Mouse (Mus musculus): ENCODE results near the gene Cdkn2aip. TPM values are rescaled to one million over a fixed set of nuclear protein-coding genes. Genes with fewer than 3 reads are reported as not detected.

Cdkn2aip gene
- polyA plus RNA-seq, 1 experiment from 2014 or later, result 13.7 TPM

DNA sequence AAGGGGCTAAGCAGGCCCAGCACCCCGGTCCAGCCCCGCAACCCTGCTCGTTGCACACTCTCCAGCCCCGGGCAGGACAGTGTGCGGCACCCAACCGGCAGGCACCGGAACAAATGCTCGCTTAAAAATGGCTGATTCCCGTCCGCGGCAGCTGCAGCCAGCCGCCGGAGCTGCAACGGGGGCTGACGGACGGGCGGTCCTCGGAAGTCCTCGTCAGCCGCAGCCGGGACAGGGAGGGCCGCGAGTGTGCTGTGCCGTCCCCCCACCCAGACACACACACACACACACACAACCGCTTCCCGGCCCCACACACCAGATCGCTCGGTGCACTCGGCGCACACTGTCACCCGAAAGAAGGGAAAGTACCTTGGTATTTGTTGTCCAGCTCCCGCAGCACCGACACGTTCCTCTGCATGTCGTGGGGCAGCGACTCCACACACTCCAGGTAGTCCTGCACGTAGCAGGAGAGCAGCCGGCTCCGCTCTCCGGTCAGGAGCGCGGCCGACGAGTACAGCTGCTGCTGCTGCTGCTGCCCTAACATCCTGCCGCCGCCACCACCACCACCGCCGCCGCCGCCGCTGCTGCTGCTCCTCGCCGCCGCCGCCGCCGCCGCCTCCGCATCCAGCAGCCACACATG lies 39.5 kb downstream of the Cdkn2aip start:
- no peaks in the 10 kb centered on the region for H3K27me3 ChIP-seq (ENCODE audit: insufficient read depth, low read length)
- peaks cover 13% of the 10 kb centered on the region for H3K4me1 ChIP-seq (ENCODE audit: insufficient read depth)
- no peaks in the 10 kb centered on the region for H3K36me3 ChIP-seq (replicated peaks; ENCODE audit: insufficient read depth, low read length)
- WGBS (ENCODE audit: insufficient replicate concordance), result under 1% methylated on average over 46 of the region's 59 CpGs
- H3K27ac ChIP-seq (ENCODE audit: low read depth), result peak overlapping the region; percentile 94
- H3K9ac ChIP-seq (replicated peaks), result peak overlapping the region; percentile 89
- no peaks in the 10 kb centered on the region for H3K9me3 ChIP-seq (ENCODE audit: low read length)
- ATAC-seq (peak; percentile 0), DNase-seq (no peak)
- no peak for TF ChIP-seq CTCF (IDR thresholded peaks at IDR 0.05; ENCODE audit: low read depth)
- no peak for TF ChIP-seq EP300 (IDR thresholded peaks at IDR 0.05; ENCODE audit: low read depth)
- peak overlapping the region; percentile 86 for H3K4me2 ChIP-seq (ENCODE audit: low read depth, low read length)
- H3K4me3 ChIP-seq (ENCODE audit: low read depth, low read length), result peak overlapping the region; percentile 87

GRCm38 (mm10) chr8:47673317-47674139 lies 40.2 kb downstream of the Cdkn2aip start:
- TF ChIP-seq CTCF (IDR thresholded peaks at IDR 0.05; ENCODE audit: low read depth) (no peak), EP300 (IDR thresholded peaks at IDR 0.05; ENCODE audit: low read depth) (no peak)
- WGBS (ENCODE audit: insufficient replicate concordance), result under 1% methylated on average over 43 of the region's 53 CpGs
- DNase-seq (peak; percentile 94), ATAC-seq (peak; percentile 55)
- H3K4me3 ChIP-seq (ENCODE audit: low read depth, low read length), result peak overlapping the region; percentile 87
- H3K27me3 ChIP-seq (ENCODE audit: insufficient read depth, low read length), result no peaks in the 10 kb centered on the region
- peak overlapping the region; percentile 94 for H3K27ac ChIP-seq (ENCODE audit: low read depth)
- peaks cover 13% of the 10 kb centered on the region for H3K4me1 ChIP-seq (ENCODE audit: insufficient read depth)
- no peaks in the 10 kb centered on the region for H3K9me3 ChIP-seq (ENCODE audit: low read length)
- peak overlapping the region; percentile 89 for H3K9ac ChIP-seq (replicated peaks)
- H3K4me2 ChIP-seq (ENCODE audit: low read depth, low read length), result peak overlapping the region; percentile 86
- peaks cover 5% of the 10 kb centered on the region for H3K36me3 ChIP-seq (replicated peaks; ENCODE audit: insufficient read depth, low read length)

DNA sequence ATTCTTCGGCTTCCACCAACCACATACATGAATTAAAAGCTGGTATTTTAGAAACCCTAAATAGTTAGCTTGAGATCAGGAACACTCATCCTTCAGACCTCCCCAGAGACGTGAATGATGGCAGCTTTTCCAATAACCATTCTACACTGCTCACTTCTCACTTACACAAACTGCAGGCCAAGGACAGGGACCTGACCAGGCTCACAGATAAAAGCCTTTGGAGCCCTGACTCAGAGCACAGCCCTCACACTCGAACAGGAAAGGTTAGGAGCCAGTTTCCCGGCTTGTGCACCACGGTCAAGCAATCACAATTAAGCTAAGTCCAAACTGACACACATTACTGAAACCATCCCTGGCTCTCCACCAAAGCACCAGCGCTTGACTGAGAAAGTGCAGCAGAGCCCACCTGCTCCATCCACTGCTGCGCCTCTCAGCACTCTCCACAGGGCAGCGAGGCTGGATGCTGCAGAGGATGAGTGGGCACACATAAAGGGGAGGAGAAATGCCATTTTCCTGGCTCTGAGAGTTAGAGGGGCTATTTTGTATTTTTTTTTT lies 49.4 kb downstream of the Cdkn2aip start:
- Histone ChIP-seq H3K4me1 (ENCODE audit: insufficient read depth) (no peaks in the 10 kb centered on the region), H3K27ac (ENCODE audit: low read depth) (no peak overlapping the region), H3K27me3 (ENCODE audit: insufficient read depth, low read length) (no peaks in the 10 kb centered on the region), H3K4me3 (ENCODE audit: low read depth, low read length) (no peak overlapping the region), H3K4me2 (ENCODE audit: low read depth, low read length) (no peak overlapping the region), H3K36me3 (replicated peaks; ENCODE audit: insufficient read depth, low read length) (peaks cover 12% of the 10 kb centered on the region), H3K9me3 (ENCODE audit: low read length) (no peaks in the 10 kb centered on the region), H3K9ac (replicated peaks) (no peak overlapping the region)
- DNase-seq (no peak), ATAC-seq (no peak)
- TF ChIP-seq EP300 (IDR thresholded peaks at IDR 0.05; ENCODE audit: low read depth) (no peak), CTCF (IDR thresholded peaks at IDR 0.05; ENCODE audit: low read depth) (no peak)
- WGBS (ENCODE audit: insufficient replicate concordance), result 80% methylated on average over 8 of the region's 8 CpGs

DNA sequence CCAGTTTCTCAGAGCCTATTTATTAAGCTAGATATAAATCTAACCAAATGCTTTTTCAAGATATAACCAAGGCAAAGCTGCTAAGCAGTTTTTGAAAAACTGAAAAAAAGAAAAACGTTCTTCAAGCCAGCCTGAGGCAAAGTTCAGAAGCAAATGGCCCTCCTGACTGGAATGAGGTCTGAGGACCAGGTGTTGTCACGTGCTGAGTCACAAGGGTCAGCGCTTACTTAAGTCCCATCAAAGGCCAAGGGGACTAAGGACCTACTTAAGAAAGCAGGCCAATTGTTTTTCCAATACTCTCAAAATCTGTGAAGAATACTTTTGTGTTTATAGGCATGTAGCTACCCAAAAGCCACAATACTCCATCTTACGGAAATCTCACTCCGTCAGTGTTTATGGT lies 50.5 kb downstream of the Cdkn2aip start:
- no peak for DNase-seq
- peaks cover 5% of the 10 kb centered on the region for H3K36me3 ChIP-seq (replicated peaks; ENCODE audit: insufficient read depth, low read length)
- no peak overlapping the region for H3K4me3 ChIP-seq (ENCODE audit: low read depth, low read length)
- no peak overlapping the region for H3K27ac ChIP-seq (ENCODE audit: low read depth)
- no peaks in the 10 kb centered on the region for H3K9me3 ChIP-seq (ENCODE audit: low read length)
- H3K27me3 ChIP-seq (ENCODE audit: insufficient read depth, low read length), result no peaks in the 10 kb centered on the region
- H3K4me1 ChIP-seq (ENCODE audit: insufficient read depth), result no peaks in the 10 kb centered on the region
- WGBS (ENCODE audit: insufficient replicate concordance), result 86% methylated on average over 5 of the region's 5 CpGs
- H3K9ac ChIP-seq (replicated peaks), result no peak overlapping the region
- ATAC-seq, result no peak
- no peak overlapping the region for H3K4me2 ChIP-seq (ENCODE audit: low read depth, low read length)
- no peak for TF ChIP-seq CTCF (IDR thresholded peaks at IDR 0.05; ENCODE audit: low read depth)
- TF ChIP-seq EP300 (IDR thresholded peaks at IDR 0.05; ENCODE audit: low read depth), result no peak

DNA sequence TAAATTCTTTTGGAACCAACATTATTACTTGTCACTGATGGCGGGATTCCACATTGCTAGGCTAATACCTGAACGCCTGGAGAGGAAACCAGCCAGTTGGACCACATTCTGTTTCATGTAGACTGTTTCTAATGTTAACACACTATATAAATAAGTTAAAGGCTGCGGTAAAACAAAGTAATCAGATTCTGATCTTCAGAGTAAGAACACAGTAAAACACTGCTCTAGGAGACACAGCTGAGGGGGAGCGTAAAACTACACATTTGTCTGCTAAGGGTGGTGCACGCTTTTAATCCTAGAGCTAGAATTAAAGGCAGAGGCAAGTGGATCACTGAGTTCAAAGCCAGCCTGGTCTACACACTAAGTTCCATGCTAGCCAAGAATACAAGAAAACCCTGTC lies 51.0 kb downstream of the Cdkn2aip start:
- H3K4me2 ChIP-seq (ENCODE audit: low read depth, low read length), result no peak overlapping the region
- DNase-seq (no peak), ATAC-seq (no peak)
- no peak overlapping the region for H3K27ac ChIP-seq (ENCODE audit: low read depth)
- peaks cover under 1% of the 10 kb centered on the region; the same call in 1 of the 2 replicates for H3K36me3 ChIP-seq (replicated peaks; ENCODE audit: insufficient read depth, low read length)
- WGBS (ENCODE audit: insufficient replicate concordance), result 83% methylated on average over 5 of the region's 5 CpGs
- H3K27me3 ChIP-seq (ENCODE audit: insufficient read depth, low read length), result no peaks in the 10 kb centered on the region
- TF ChIP-seq CTCF (IDR thresholded peaks at IDR 0.05; ENCODE audit: low read depth) (no peak), EP300 (IDR thresholded peaks at IDR 0.05; ENCODE audit: low read depth) (no peak)
- H3K4me3 ChIP-seq (ENCODE audit: low read depth, low read length), result no peak overlapping the region
- H3K9ac ChIP-seq (replicated peaks), result no peak overlapping the region
- no peaks in the 10 kb centered on the region for H3K4me1 ChIP-seq (ENCODE audit: insufficient read depth)
- no peaks in the 10 kb centered on the region for H3K9me3 ChIP-seq (ENCODE audit: low read length)

GRCm38 (mm10) chr8:47660394-47660793 lies 53.3 kb downstream of the Cdkn2aip start:
- no peaks in the 10 kb centered on the region for H3K9me3 ChIP-seq (ENCODE audit: low read length)
- no peak for TF ChIP-seq EP300 (IDR thresholded peaks at IDR 0.05; ENCODE audit: low read depth)
- no peak for TF ChIP-seq CTCF (IDR thresholded peaks at IDR 0.05; ENCODE audit: low read depth)
- DNase-seq (no peak), ATAC-seq (no peak)
- no peaks in the 10 kb centered on the region for H3K4me1 ChIP-seq (ENCODE audit: insufficient read depth)
- H3K27ac ChIP-seq (ENCODE audit: low read depth), result no peak overlapping the region
- no peaks in the 10 kb centered on the region for H3K27me3 ChIP-seq (ENCODE audit: insufficient read depth, low read length)
- H3K4me2 ChIP-seq (ENCODE audit: low read depth, low read length), result no peak overlapping the region
- no peak overlapping the region for H3K9ac ChIP-seq (replicated peaks)
- no peaks in the 10 kb centered on the region for H3K36me3 ChIP-seq (replicated peaks; ENCODE audit: insufficient read depth, low read length)
- H3K4me3 ChIP-seq (ENCODE audit: low read depth, low read length), result no peak overlapping the region
- 88% methylated on average over 7 of the region's 7 CpGs for WGBS (ENCODE audit: insufficient replicate concordance)
